Mouse (Mus musculus): ENCODE measurements around the gene Gm49378. TPM values are rescaled to one million over a fixed set of nuclear protein-coding genes. Genes with fewer than 3 reads are reported as not detected.

Gene Gm49378
- polyA plus RNA-seq, 1 experiment: 1.9 TPM

GRCm38 (mm10) chr14:55614565-55615178, 23.0 kb downstream of the Gm49378 start:
- Histone ChIP-seq H3K4me3 (ENCODE audit: control insufficient read depth, low read depth, low read length) (no peak overlapping the region), H3K27ac (ENCODE audit: control insufficient read depth, insufficient read depth, low read depth, low read length) (no peak overlapping the region), H3K27me3 (ENCODE audit: control insufficient read depth, insufficient read depth, low read length) (no peaks in the 10 kb centered on the region), H3K4me1 (ENCODE audit: control insufficient read depth, insufficient read depth, low read length) (peaks cover 12% of the 10 kb centered on the region), H3K36me3 (ENCODE audit: control insufficient read depth, insufficient read depth, low read length) (no peaks in the 10 kb centered on the region)
- TF ChIP-seq POLR2A (IDR thresholded peaks at IDR 0.05; ENCODE audit: control insufficient read depth, low read depth, low read length) (no peak), CTCF (IDR thresholded peaks at IDR 0.05; ENCODE audit: control insufficient read depth, insufficient read depth, insufficient replicate concordance, low read depth, low read length) (no peak)

- Histone ChIP-seq H3K36me3 (ENCODE audit: control insufficient read depth, insufficient read depth, low read length) (no peaks in the 10 kb centered on the region), H3K27ac (ENCODE audit: control insufficient read depth, insufficient read depth, low read depth, low read length) (peak overlapping the region; percentile 66), H3K4me1 (ENCODE audit: control insufficient read depth, insufficient read depth, low read length) (peaks cover 5% of the 10 kb centered on the region), H3K27me3 (ENCODE audit: control insufficient read depth, insufficient read depth, low read length) (no peaks in the 10 kb centered on the region), H3K4me3 (ENCODE audit: control insufficient read depth, low read depth, low read length) (no peak overlapping the region)
- no peak for TF ChIP-seq CTCF (IDR thresholded peaks at IDR 0.05; ENCODE audit: control insufficient read depth, insufficient read depth, insufficient replicate concordance, low read depth, low read length)
- TF ChIP-seq POLR2A (IDR thresholded peaks at IDR 0.05; ENCODE audit: control insufficient read depth, low read depth, low read length): no peak
Observed at GRCm38 (mm10) chr14:55613346-55613745, 24.3 kb downstream of the Gm49378 start.

DNA sequence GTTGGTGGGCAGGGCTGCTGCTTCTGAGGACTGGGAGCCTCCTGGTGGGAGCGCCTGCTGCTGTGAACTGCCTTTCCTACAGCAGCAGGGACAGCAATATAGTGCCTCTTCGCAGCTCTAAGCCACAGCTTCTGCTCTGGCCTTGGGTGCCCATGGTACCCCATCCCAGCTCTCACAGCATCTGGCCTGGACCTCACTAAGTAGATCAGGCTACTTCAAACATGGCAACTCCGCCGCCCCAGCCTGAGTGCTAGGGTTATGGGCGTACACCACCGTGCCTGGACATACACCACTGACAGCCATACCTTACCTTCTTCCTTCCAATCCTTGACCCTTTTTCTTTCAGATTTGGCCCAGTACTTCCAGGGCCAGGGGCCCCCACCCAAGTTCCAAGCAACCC, 29.4 kb downstream of the Gm49378 start:
- TF ChIP-seq CTCF (IDR thresholded peaks at IDR 0.05; ENCODE audit: control insufficient read depth, insufficient read depth, insufficient replicate concordance, low read depth, low read length) (no peak), POLR2A (IDR thresholded peaks at IDR 0.05; ENCODE audit: control insufficient read depth, low read depth, low read length) (no peak)
- Histone ChIP-seq H3K36me3 (ENCODE audit: control insufficient read depth, insufficient read depth, low read length) (no peaks in the 10 kb centered on the region), H3K27ac (ENCODE audit: control insufficient read depth, insufficient read depth, low read depth, low read length) (no peak overlapping the region), H3K27me3 (ENCODE audit: control insufficient read depth, insufficient read depth, low read length) (no peaks in the 10 kb centered on the region), H3K4me3 (ENCODE audit: control insufficient read depth, low read depth, low read length) (no peak overlapping the region), H3K4me1 (ENCODE audit: control insufficient read depth, insufficient read depth, low read length) (no peaks in the 10 kb centered on the region; the same call in 1 of the 2 replicates)

DNA sequence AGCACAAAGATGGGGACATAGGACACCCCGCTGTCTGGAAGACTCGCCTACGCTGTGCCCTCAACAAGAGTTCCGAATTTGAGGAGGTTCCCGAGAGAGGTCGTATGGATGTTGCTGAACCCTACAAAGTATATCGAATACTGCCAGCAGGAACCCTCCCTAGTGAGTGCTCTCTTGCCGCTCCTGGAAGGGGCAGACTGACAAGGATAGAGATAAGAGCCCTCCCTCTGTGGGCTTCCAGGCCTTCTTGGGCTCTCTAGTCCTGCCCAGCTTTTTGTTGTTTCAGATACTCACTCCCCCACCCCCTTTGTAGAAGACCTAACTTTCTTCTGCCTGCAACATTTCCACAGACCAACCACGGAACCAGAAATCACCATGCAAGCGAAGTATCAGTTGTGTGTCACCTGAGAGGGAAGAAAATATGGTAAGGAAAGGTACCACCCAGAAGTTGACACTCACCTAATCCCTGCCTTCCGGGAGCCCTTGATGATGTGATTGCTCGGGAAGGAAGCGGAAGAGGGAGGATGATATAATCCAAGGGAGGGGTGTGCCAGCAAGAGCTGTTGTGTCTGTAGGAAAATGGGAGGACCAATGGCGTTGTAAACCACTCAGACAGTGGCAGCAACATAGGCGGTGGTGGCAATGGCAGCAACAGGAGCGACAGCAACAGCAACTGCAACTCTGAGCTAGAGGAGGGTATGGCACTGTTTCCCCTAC, 31.8 kb downstream of the Gm49378 start:
- Histone ChIP-seq H3K4me1 (ENCODE audit: control insufficient read depth, insufficient read depth, low read length) (no peaks in the 10 kb centered on the region; the same call in 1 of the 2 replicates), H3K4me3 (ENCODE audit: control insufficient read depth, low read depth, low read length) (no peak overlapping the region), H3K27ac (ENCODE audit: control insufficient read depth, insufficient read depth, low read depth, low read length) (no peak overlapping the region), H3K27me3 (ENCODE audit: control insufficient read depth, insufficient read depth, low read length) (no peaks in the 10 kb centered on the region), H3K36me3 (ENCODE audit: control insufficient read depth, insufficient read depth, low read length) (no peaks in the 10 kb centered on the region)
- TF ChIP-seq CTCF (IDR thresholded peaks at IDR 0.05; ENCODE audit: control insufficient read depth, insufficient read depth, insufficient replicate concordance, low read depth, low read length) (no peak), POLR2A (IDR thresholded peaks at IDR 0.05; ENCODE audit: control insufficient read depth, low read depth, low read length) (no peak)

- no peak for TF ChIP-seq POLR2A (IDR thresholded peaks at IDR 0.05; ENCODE audit: control insufficient read depth, low read depth, low read length)
- no peak for TF ChIP-seq CTCF (IDR thresholded peaks at IDR 0.05; ENCODE audit: control insufficient read depth, insufficient read depth, insufficient replicate concordance, low read depth, low read length)
- Histone ChIP-seq H3K27me3 (ENCODE audit: control insufficient read depth, insufficient read depth, low read length) (no peaks in the 10 kb centered on the region), H3K27ac (ENCODE audit: control insufficient read depth, insufficient read depth, low read depth, low read length) (no peak overlapping the region), H3K4me1 (ENCODE audit: control insufficient read depth, insufficient read depth, low read length) (no peaks in the 10 kb centered on the region; the same call in 1 of the 2 replicates), H3K36me3 (ENCODE audit: control insufficient read depth, insufficient read depth, low read length) (no peaks in the 10 kb centered on the region), H3K4me3 (ENCODE audit: control insufficient read depth, low read depth, low read length) (no peak overlapping the region)
Observed at GRCm38 (mm10) chr14:55604823-55605222, 32.9 kb downstream of the Gm49378 start.

GRCm38 (mm10) chr14:55603633-55604576, 33.8 kb downstream of the Gm49378 start:
- peak overlapping the region; percentile 86 for H3K27ac ChIP-seq (ENCODE audit: control insufficient read depth, insufficient read depth, low read depth, low read length)
- H3K4me1 ChIP-seq (ENCODE audit: control insufficient read depth, insufficient read depth, low read length): no peaks in the 10 kb centered on the region; the same call in 1 of the 2 replicates
- TF ChIP-seq CTCF (IDR thresholded peaks at IDR 0.05; ENCODE audit: control insufficient read depth, insufficient read depth, insufficient replicate concordance, low read depth, low read length): peak; percentile 76; the same call in 1 of the 2 replicates
- no peak for TF ChIP-seq POLR2A (IDR thresholded peaks at IDR 0.05; ENCODE audit: control insufficient read depth, low read depth, low read length)
- H3K36me3 ChIP-seq (ENCODE audit: control insufficient read depth, insufficient read depth, low read length): no peaks in the 10 kb centered on the region
- no peaks in the 10 kb centered on the region for H3K27me3 ChIP-seq (ENCODE audit: control insufficient read depth, insufficient read depth, low read length)
- H3K4me3 ChIP-seq (ENCODE audit: control insufficient read depth, low read depth, low read length): peak overlapping the region; percentile 75

DNA sequence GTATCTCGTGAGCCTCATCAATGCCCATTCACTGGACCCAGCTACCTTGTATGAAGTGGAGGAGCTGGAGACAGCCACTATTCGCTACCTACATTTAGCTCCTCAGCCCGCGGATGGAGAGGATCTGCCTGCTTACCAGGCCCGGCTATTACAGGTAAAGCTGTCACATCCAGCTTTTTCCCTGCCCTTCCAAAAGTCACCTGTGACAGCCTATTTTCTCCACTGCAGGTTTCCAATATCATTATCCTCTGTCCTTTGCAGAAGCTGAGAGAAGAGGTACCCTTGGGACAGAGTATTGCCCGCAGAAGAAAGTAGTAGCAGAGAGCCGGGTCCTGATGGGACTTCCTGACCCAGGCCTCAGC, 34.4 kb downstream of the Gm49378 start, which contains the start of gene Irf9:
Gene Irf9, plus strand, starts transcription at position 301 of the 362 bp plus-strand sequence.
- Histone ChIP-seq H3K27me3 (ENCODE audit: control insufficient read depth, insufficient read depth, low read length) (no peaks in the 10 kb centered on the region), H3K36me3 (ENCODE audit: control insufficient read depth, insufficient read depth, low read length) (no peaks in the 10 kb centered on the region), H3K4me3 (ENCODE audit: control insufficient read depth, low read depth, low read length) (peak within 1 kb of the TSS; percentile 75), H3K4me1 (ENCODE audit: control insufficient read depth, insufficient read depth, low read length) (no peaks in the 10 kb centered on the region; the same call in 1 of the 2 replicates), H3K27ac (ENCODE audit: control insufficient read depth, insufficient read depth, low read depth, low read length) (peak within 1 kb of the TSS; percentile 86)
- no peak for TF ChIP-seq CTCF (IDR thresholded peaks at IDR 0.05; ENCODE audit: control insufficient read depth, insufficient read depth, insufficient replicate concordance, low read depth, low read length)
- no peak for TF ChIP-seq POLR2A (IDR thresholded peaks at IDR 0.05; ENCODE audit: control insufficient read depth, low read depth, low read length)

All from testis, adult 2 months (tissue).